Mouse (Mus musculus): ENCODE results near the gene Tspan5. TPM values are rescaled to one million over a fixed set of nuclear protein-coding genes. Genes with fewer than 3 reads are reported as not detected.

Gene Tspan5
- polyA plus RNA-seq, 1 experiment from 2014 or later, result 24.7 TPM

DNA sequence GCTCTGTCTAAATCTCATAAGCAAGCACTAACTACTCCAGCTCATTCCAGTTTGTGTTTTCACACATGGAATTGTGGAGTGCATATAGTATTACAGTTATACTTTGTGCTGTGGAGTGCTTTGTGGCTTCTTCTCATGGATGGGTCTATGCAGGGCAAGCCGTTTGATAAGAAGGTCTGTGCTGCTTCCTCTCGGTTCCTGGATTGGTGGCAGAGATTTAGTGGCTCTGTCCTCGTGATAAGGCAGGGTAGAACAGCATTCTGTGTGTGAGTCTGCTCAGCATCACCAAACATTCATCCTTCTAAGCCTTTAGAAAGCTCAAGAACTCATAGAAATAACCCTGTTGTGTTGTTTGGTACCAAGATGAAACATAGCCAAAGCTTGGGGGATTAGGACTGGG, 54.6 kb downstream of the Tspan5 start:
- Histone ChIP-seq H3K9ac (ENCODE audit: low read length) (no peak overlapping the region), H3K9me3 (ENCODE audit: control insufficient read depth, low read length) (no peaks in the 10 kb centered on the region), H3K27me3 (ENCODE audit: control insufficient read depth, insufficient read depth, low read depth, low read length) (no peaks in the 10 kb centered on the region), H3K4me3 (ENCODE audit: low read length) (no peak overlapping the region), H3K4me1 (replicated peaks; ENCODE audit: control insufficient read depth, insufficient read depth, low read length) (peaks cover 3% of the 10 kb centered on the region), H3K27ac (ENCODE audit: low read length) (no peak overlapping the region), H3K36me3 (ENCODE audit: control insufficient read depth, insufficient read depth, low read length) (no peaks in the 10 kb centered on the region), H3K4me2 (ENCODE audit: low read depth, low read length) (no peak overlapping the region)
- no peak for ATAC-seq (ENCODE audit: low read depth)
- WGBS, result 62% methylated on average over 3 of the region's 3 CpGs

DNA sequence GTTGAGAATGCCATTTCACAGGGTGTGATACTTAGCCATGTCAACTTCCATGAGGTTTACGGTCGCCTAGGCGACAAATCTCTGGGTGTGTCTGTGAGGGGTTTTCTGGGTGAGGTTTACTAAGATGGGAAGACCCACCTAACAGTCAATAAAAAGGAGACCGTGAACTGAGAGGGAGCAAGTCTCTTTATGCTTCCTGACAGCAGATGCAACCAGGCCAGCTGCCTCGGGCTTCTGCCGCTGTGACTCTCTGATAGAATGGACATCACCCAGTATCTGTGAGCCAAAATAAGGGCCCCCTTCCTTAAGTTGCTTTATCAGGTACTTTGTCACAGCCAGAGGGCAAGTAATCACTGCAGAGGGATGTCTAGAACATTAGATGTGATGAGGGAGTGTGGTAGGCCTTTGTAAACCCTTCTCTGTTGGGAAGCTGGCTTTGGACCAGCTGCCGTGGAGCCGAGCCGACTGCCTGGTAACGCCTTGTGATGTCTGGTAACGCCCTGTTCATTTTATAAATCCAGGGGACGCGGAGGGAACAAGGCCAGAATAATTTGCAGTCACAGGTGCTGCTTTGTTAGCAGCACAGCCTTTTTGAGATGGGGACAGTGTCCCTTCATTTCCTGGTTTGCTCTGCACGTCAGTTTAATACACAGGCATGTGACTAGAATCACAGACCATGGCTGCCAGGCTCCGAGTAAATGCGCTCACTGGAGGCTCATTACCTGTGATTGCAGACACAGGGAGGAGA, 58.8 kb downstream of the Tspan5 start:
- 66% methylated on average over 16 of the region's 16 CpGs for WGBS
- no peak overlapping the region for H3K27ac ChIP-seq (ENCODE audit: low read length)
- ATAC-seq (ENCODE audit: low read depth), result no peak

DNA sequence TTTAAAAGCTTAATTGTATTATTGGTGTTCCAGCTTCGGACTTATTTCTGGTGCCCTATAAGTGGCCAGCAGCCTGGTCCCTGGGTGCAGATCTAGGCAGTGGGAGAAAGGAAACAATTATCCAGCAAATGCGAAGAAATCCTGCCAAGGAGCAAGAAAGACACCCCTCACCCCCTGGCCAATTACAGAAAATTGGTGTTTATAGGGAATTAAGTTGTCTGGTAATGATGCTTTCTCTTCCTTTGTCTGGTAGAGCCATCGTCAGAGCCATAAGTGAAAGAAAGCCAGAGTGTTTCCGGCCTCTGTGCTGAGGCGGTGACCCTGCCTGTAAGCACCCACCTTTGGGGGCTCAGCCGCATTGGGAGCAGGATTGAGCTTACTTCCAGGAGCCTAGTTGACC, 59.7 kb downstream of the Tspan5 start:
- ATAC-seq (ENCODE audit: low read depth), result no peak
- no peaks in the 10 kb centered on the region for H3K9me3 ChIP-seq (ENCODE audit: control insufficient read depth, low read length)
- 74% methylated on average over 6 of the region's 6 CpGs for WGBS
- no peak overlapping the region for H3K4me2 ChIP-seq (ENCODE audit: low read depth, low read length)
- H3K4me1 ChIP-seq (replicated peaks; ENCODE audit: control insufficient read depth, insufficient read depth, low read length), result peaks cover 16% of the 10 kb centered on the region
- no peaks in the 10 kb centered on the region for H3K27me3 ChIP-seq (ENCODE audit: control insufficient read depth, insufficient read depth, low read depth, low read length)
- H3K27ac ChIP-seq (ENCODE audit: low read length), result no peak overlapping the region
- H3K9ac ChIP-seq (ENCODE audit: low read length), result no peak overlapping the region
- no peak overlapping the region for H3K4me3 ChIP-seq (ENCODE audit: low read length)
- no peaks in the 10 kb centered on the region for H3K36me3 ChIP-seq (ENCODE audit: control insufficient read depth, insufficient read depth, low read length)

More for the DNA sequence above, 58.8 kb downstream of the Tspan5 start:
- H3K9ac ChIP-seq (ENCODE audit: low read length), result no peak overlapping the region
- no peaks in the 10 kb centered on the region for H3K36me3 ChIP-seq (ENCODE audit: control insufficient read depth, insufficient read depth, low read length)
- H3K9me3 ChIP-seq (ENCODE audit: control insufficient read depth, low read length), result no peaks in the 10 kb centered on the region
- peaks cover 16% of the 10 kb centered on the region for H3K4me1 ChIP-seq (replicated peaks; ENCODE audit: control insufficient read depth, insufficient read depth, low read length)
- H3K4me3 ChIP-seq (ENCODE audit: low read length), result no peak overlapping the region
- no peaks in the 10 kb centered on the region for H3K27me3 ChIP-seq (ENCODE audit: control insufficient read depth, insufficient read depth, low read depth, low read length)
- H3K4me2 ChIP-seq (ENCODE audit: low read depth, low read length), result no peak overlapping the region

DNA sequence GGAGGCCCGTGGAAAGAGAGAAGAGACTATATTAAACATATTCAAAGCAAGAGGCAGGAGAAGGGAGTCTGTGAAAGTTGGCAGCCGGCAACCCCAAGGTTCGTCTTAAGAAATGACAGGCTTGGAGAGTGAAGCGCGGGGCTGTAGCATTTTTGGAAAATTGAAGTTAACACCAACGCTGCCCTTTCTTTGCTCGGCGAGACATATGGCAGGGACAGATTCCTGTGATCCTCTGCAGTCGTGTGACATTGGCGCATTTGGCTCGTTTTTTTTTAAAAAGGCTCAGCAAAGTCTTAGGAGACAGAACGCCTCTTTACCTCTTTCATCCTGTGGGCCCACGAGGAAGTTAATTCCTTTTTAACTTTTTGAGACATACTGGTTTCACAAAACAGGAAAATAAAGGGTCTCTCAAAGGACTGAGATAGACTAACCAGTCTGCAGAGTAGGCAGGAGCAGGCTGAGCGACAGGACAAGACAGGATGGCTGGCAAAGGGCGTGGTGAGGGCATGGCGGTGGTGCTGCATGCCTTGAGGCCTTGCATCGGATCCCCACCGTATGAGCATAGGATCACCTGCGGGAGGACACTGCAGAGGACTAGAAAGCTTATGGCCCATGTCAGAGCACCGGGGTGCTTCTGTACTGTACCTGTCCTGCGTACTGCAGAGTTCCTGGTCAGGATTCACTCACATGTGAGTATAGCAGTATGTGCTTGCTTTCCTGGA, 60.9 kb downstream of the Tspan5 start:
- no peaks in the 10 kb centered on the region for H3K36me3 ChIP-seq (ENCODE audit: control insufficient read depth, insufficient read depth, low read length)
- no peak for ATAC-seq (ENCODE audit: low read depth)
- H3K4me3 ChIP-seq (ENCODE audit: low read length), result no peak overlapping the region
- no peaks in the 10 kb centered on the region for H3K9me3 ChIP-seq (ENCODE audit: control insufficient read depth, low read length)
- H3K4me1 ChIP-seq (replicated peaks; ENCODE audit: control insufficient read depth, insufficient read depth, low read length), result peaks cover 16% of the 10 kb centered on the region
- H3K9ac ChIP-seq (ENCODE audit: low read length), result no peak overlapping the region
- no peak overlapping the region for H3K4me2 ChIP-seq (ENCODE audit: low read depth, low read length)
- 50% methylated on average over 21 of the region's 21 CpGs for WGBS
- no peak overlapping the region for H3K27ac ChIP-seq (ENCODE audit: low read length)
- H3K27me3 ChIP-seq (ENCODE audit: control insufficient read depth, insufficient read depth, low read depth, low read length), result no peaks in the 10 kb centered on the region

DNA sequence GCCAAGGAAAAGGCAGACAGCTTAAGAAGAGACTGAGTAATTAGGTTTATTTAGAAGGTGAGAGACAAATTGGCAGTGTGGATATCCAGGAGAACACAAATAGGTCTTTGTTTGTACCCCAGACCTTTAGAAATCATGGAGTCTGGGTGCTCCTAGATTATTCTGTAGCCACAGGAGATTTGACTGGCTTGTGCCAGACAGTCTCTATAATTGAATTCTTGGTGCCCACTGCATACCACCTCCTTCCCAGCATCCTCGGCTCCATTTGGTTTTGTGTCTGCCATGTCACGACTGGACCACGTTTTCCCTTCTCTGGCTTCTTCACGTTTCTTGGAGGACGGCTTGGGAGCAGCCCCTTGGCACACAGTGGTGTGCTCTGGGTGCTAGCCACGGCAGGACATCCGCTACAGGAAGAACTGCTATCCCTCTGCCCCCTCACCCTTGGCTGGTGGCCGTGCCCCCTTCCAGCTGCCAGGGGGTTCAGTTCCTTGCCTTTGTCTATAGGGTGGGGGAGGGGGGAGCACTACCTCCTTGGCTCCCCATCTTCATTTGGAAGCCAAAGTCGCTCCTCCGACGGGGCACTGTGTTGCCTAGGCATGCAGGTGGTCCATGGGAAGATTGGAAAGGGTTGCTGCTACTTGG, 61.6 kb downstream of the Tspan5 start:
- no peak overlapping the region for H3K4me2 ChIP-seq (ENCODE audit: low read depth, low read length)
- H3K4me1 ChIP-seq (replicated peaks; ENCODE audit: control insufficient read depth, insufficient read depth, low read length), result peaks cover 16% of the 10 kb centered on the region
- no peak for ATAC-seq (ENCODE audit: low read depth)
- no peaks in the 10 kb centered on the region for H3K27me3 ChIP-seq (ENCODE audit: control insufficient read depth, insufficient read depth, low read depth, low read length)
- no peak overlapping the region for H3K4me3 ChIP-seq (ENCODE audit: low read length)
- no peaks in the 10 kb centered on the region for H3K9me3 ChIP-seq (ENCODE audit: control insufficient read depth, low read length)
- H3K9ac ChIP-seq (ENCODE audit: low read length), result no peak overlapping the region
- 74% methylated on average over 11 of the region's 11 CpGs for WGBS
- no peak overlapping the region for H3K27ac ChIP-seq (ENCODE audit: low read length)
- H3K36me3 ChIP-seq (ENCODE audit: control insufficient read depth, insufficient read depth, low read length), result no peaks in the 10 kb centered on the region

DNA sequence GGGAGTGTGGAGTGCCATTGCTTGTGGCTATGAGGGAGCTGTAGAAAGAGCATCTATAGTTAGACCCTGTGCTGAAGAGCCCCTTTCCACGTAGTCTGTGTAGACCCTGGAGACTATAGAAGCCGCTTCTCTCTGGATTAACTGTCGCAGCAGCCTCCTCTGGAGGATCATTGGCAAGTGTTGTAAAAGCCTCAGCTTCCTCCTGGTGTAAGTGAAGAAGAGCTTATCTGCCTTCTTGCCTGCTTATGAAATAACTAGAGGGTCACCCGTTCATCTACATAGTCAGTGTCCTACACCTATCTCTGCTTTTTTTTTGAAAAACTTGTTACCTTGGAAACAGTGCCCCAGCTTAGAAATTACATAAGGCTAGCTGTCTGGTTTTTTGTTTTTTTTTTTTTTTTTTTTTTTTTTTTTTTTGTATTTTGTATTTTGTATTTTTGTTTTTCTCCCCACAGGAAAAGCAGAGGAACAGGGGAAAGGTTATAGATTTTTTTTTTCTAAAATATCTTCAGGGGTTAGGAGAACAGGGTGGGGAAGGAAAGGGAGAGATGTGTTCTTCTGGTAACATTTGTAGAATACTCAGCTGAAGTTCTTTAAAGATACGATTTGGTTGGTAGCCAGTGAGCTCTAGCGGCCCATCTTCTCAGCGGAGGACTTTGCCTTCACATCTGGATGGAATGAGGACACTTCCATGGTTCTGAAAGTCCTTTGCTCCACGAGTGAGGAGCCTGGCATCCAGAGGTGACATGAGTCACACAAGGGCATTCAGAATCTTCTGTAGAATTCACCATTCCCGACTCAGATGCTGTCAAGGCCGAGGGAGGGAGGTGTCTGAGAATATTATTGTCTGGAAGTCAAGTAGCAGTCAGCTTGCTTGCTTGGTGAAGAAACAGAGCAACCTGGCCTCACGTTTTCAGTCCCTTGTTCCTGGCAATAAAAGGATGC, 62.4 kb downstream of the Tspan5 start:
- Histone ChIP-seq H3K4me2 (ENCODE audit: low read depth, low read length) (no peak overlapping the region), H3K36me3 (ENCODE audit: control insufficient read depth, insufficient read depth, low read length) (no peaks in the 10 kb centered on the region), H3K9ac (ENCODE audit: low read length) (no peak overlapping the region), H3K4me1 (replicated peaks; ENCODE audit: control insufficient read depth, insufficient read depth, low read length) (peaks cover 16% of the 10 kb centered on the region), H3K9me3 (ENCODE audit: control insufficient read depth, low read length) (no peaks in the 10 kb centered on the region), H3K27me3 (ENCODE audit: control insufficient read depth, insufficient read depth, low read depth, low read length) (no peaks in the 10 kb centered on the region), H3K27ac (ENCODE audit: low read length) (no peak overlapping the region), H3K4me3 (ENCODE audit: low read length) (no peak overlapping the region)
- ATAC-seq (ENCODE audit: low read depth), result no peak
- WGBS, result 69% methylated on average over 11 of the region's 11 CpGs

DNA sequence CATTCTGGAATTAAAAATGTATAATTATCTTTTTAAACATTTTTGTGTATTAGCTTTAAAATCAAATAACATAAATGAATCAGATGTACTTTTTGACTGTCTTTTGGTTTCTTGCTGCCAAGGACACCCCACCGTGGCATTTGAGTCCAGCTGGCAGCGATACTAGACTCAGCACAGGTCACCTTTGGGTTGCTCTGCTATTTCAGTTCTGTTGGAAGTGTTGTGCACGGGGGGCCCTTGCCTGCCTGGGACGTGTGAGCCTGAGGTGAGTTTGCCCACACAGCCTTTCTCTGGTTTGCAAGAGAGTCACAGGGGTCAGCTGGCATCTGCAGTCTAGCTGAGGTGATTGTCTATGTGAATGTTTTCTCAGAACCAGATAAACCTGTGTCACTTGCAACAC, 65.8 kb downstream of the Tspan5 start:
- Histone ChIP-seq H3K9ac (ENCODE audit: low read length) (no peak overlapping the region), H3K9me3 (ENCODE audit: control insufficient read depth, low read length) (no peaks in the 10 kb centered on the region), H3K4me3 (ENCODE audit: low read length) (no peak overlapping the region), H3K27ac (ENCODE audit: low read length) (no peak overlapping the region), H3K36me3 (ENCODE audit: control insufficient read depth, insufficient read depth, low read length) (no peaks in the 10 kb centered on the region), H3K27me3 (ENCODE audit: control insufficient read depth, insufficient read depth, low read depth, low read length) (no peaks in the 10 kb centered on the region), H3K4me1 (replicated peaks; ENCODE audit: control insufficient read depth, insufficient read depth, low read length) (peaks cover 6% of the 10 kb centered on the region; the same call in 1 of the 2 replicates), H3K4me2 (ENCODE audit: low read depth, low read length) (no peak overlapping the region)
- ATAC-seq (ENCODE audit: low read depth), result no peak
- WGBS, result 76% methylated on average over 4 of the region's 4 CpGs

DNA sequence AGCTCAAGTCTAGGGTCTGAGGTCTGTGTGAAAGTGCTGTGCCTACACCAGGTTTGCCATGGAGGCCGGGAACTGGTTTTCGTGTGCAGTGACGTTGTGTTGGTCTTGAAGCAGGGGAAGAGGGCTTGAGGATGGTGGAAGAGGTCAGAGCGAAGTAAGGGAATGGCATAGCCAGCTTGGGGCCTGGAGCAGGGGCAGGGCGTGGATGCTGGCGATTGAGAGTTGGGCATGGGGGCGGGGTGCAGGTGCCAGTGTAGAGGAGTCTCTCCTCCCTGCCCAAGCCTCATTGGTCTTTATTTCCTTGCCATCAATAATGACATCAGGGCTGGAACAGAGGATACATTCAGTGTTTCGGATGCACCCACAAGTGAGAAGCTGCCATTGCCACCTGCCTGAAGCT, 67.5 kb downstream of the Tspan5 start:
- 76% methylated on average over 8 of the region's 8 CpGs for WGBS
- Histone ChIP-seq H3K36me3 (ENCODE audit: control insufficient read depth, insufficient read depth, low read length) (no peaks in the 10 kb centered on the region), H3K9ac (ENCODE audit: low read length) (no peak overlapping the region), H3K4me1 (replicated peaks; ENCODE audit: control insufficient read depth, insufficient read depth, low read length) (peaks cover 5% of the 10 kb centered on the region; the same call in 1 of the 2 replicates), H3K9me3 (ENCODE audit: control insufficient read depth, low read length) (no peaks in the 10 kb centered on the region), H3K4me2 (ENCODE audit: low read depth, low read length) (no peak overlapping the region), H3K27me3 (ENCODE audit: control insufficient read depth, insufficient read depth, low read depth, low read length) (no peaks in the 10 kb centered on the region), H3K27ac (ENCODE audit: low read length) (no peak overlapping the region), H3K4me3 (ENCODE audit: low read length) (no peak overlapping the region)
- ATAC-seq (ENCODE audit: low read depth), result no peak; the same call in 1 of the 2 replicates
